Mouse (Mus musculus) embryonic fibroblast, embryonic 13.5 days (primary cell): ENCODE data around the gene Rbp1. TPM values are rescaled to one million over a fixed set of nuclear protein-coding genes. Genes with fewer than 3 reads are reported as not detected.

ENCODE experiments used
- H3K27ac ChIP-seq: 2 replicates; pipeline ENCODE4 v1.5.1; 2012; ENCODE audit warnings: low read length, control low read depth, inconsistent platforms; ENCODE audit not compliant: insufficient read depth
- H3K4me1 ChIP-seq: 2 replicates; pipeline ENCODE4 v1.6.1; 2011; ENCODE audit warnings: low read length; ENCODE audit not compliant: control insufficient read depth, insufficient read depth
- H3K4me3 ChIP-seq: 2 replicates; pipeline ENCODE4 v1.5.1; 2011; ENCODE audit warnings: mild to moderate bottlenecking, control low read depth, low read length; ENCODE audit not compliant: insufficient read depth
- CTCF ChIP-seq: IDR thresholded peaks from 2 replicates; pipeline ENCODE4 v1.5.1; 2011; ENCODE audit warnings: mild to moderate bottlenecking, control low read depth, low read length, moderate library complexity, borderline replicate concordance; ENCODE audit not compliant: insufficient read depth
- POLR2A ChIP-seq: IDR thresholded peaks from 2 replicates; pipeline ENCODE4 v1.6.1; 2011; ENCODE audit warnings: low read depth, mild to moderate bottlenecking, control low read depth, low read length, moderate library complexity
- polyA plus RNA-seq: library from polyadenylated mRNA; stranded (reverse); fragments of >200 nt; gene quantifications from 2 replicates; pipeline ENCODE4 v1.2.4, GENCODE M21; 2011; ENCODE audit warnings: low read depth; ENCODE audit not compliant: missing spikeins, insufficient read length

Rbp1 gene
- 13.0 and 17.1 TPM in 2 replicates for polyA plus RNA-seq

DNA sequence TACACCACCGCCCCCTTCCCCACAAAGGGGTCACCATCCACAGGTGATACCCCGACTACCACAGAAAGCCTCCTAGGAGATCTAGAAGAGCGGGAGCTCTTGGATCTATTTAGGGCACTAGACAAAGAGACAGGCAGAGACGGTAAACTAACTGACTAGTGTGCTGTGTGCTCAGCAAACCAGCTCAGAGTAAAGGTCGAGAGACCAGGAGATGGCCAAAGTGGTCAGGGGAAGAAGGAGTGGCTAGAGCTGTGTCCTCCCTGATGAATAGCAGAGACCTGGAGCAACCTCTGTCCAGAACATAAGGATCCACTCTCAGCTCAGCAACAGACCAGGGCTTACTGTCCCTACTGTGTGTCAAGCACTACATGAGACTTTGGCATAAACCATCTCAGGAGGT, at the start of gene Rbp1:
Gene Rbp1, plus strand, starts transcription at position 306 of the 400 bp plus-strand sequence.
- no peak within 1 kb of the TSS for H3K4me3 ChIP-seq
- no peaks in the 10 kb centered on the region for H3K4me1 ChIP-seq
- H3K27ac ChIP-seq = no peak within 1 kb of the TSS
- no peak for TF ChIP-seq CTCF
- no peak for TF ChIP-seq POLR2A

GRCm38 (mm10) chr9:98373358-98373757, 49.4 kb upstream of the Rbp1 start:
- TF ChIP-seq CTCF (no peak), POLR2A (no peak)
- Histone ChIP-seq H3K27ac (no peak overlapping the region), H3K4me3 (no peak overlapping the region), H3K4me1 (no peaks in the 10 kb centered on the region)

GRCm38 (mm10) chr9:98374897-98375296, 47.9 kb upstream of the Rbp1 start:
- Histone ChIP-seq H3K4me3 (no peak overlapping the region), H3K4me1 (no peaks in the 10 kb centered on the region), H3K27ac (no peak overlapping the region)
- TF ChIP-seq CTCF (no peak), POLR2A (no peak)

DNA sequence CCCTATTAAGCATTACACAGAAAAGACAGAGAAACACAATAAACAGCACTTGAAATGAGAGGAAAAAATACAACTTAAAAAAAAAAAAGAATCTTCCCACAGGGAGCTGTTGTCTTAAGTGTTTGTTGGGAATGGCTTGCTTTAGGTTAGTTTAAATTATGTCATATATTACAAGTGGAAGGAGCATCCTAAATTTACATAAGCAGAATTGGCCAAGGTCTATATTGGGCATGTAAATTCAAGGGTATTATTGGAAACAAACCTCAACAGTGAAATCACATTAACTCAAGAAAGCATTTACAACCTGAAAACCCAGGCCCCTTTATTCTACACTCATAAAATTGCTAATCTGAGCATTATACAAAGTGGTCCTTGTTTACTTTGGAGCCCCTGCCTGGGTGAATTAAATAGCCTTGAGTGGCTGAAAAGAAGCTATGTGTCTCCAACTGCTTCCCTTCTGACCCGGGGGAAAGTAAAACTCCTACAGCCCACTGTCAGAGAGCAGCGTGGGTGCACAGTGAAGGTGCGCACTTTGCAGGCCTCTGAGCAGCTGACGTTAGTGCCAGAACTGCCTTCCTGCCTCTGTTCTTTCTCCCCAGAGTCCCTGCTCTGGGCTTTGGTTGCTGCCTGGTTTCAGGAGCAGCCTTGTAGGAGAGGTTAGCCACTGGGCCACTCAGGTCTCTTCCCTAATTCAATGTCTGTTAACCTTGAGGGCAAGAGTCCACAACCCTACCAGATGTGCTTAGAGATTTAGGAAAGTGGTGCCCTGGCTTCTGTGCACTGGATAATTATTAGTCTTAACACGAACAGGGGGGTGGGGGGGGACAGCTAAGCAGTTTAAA, 47.2 kb upstream of the Rbp1 start:
- TF ChIP-seq POLR2A = no peak
- TF ChIP-seq CTCF = no peak
- Histone ChIP-seq H3K4me1 (no peaks in the 10 kb centered on the region), H3K4me3 (no peak overlapping the region), H3K27ac (no peak overlapping the region)

DNA sequence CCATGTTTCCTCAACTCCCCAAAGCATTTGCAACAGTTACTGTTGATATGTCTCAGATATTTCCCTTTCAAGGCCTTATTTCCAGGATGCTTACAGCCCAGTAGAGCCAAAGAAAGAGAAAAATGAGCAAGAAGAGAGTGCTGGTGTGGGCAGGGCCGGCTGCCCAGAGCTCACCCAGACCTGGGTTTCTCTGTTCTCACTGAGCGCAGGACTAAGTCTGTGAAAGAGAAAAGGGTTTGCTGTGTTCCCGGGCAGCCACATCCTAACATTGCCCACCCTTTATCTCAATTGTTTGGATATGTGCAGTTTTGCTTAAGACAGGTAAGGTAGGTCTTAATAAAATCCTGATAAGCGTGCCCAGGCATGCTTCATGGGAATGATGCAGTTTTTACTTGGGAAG, 43.0 kb upstream of the Rbp1 start:
- H3K4me3 ChIP-seq = no peak overlapping the region
- no peaks in the 10 kb centered on the region for H3K4me1 ChIP-seq
- TF ChIP-seq CTCF (no peak), POLR2A (no peak)
- H3K27ac ChIP-seq = no peak overlapping the region

DNA sequence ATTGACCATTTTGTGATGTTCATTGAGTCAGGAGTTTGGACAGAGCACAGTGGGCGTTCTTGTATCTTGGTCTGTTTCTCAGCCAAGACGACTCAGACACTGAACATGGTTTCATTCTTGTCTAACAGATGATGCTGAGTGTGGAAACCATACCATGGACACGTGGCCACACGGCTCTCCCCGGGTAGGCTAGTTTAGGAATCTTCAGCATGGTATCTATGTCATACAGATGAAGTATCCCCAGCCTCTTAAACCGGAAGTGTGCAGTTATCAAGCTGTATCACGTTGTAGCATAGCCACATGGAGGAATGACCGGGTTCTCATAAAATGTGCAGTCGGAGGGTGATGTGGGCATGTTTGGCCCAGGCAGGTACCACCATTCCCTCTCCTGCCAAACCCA, 42.2 kb upstream of the Rbp1 start:
- H3K4me1 ChIP-seq = no peaks in the 10 kb centered on the region
- TF ChIP-seq CTCF (no peak), POLR2A (no peak)
- H3K4me3 ChIP-seq = no peak overlapping the region
- H3K27ac ChIP-seq = no peak overlapping the region

GRCm38 (mm10) chr9:98387741-98388632, 34.8 kb upstream of the Rbp1 start:
- TF ChIP-seq CTCF = no peak
- no peak for TF ChIP-seq POLR2A
- Histone ChIP-seq H3K4me3 (no peak overlapping the region), H3K4me1 (no peaks in the 10 kb centered on the region), H3K27ac (no peak overlapping the region)

GRCm38 (mm10) chr9:98388633-98388965, 34.2 kb upstream of the Rbp1 start:
- no peak overlapping the region for H3K4me3 ChIP-seq
- H3K4me1 ChIP-seq = no peaks in the 10 kb centered on the region
- TF ChIP-seq POLR2A = no peak
- TF ChIP-seq CTCF = no peak
- H3K27ac ChIP-seq = no peak overlapping the region

DNA sequence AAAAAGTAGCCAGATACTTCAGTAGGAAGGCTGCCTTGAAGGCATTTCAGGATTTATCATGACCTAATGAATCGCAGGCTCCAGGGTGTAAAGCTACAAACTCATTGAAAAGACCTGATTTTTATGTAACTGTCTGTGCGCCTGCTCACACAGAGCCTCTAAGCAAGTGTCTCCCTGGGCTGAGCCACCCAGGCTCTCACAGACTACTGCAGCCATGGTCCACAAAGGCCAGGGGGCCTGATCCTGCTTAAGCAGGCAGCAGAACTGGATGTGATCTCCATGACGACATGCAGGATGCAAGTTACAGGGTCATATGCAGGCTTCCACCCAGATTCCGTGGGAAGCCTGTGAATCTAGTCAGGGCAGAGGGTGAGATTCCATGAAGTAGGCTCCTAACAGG, 29.3 kb upstream of the Rbp1 start:
- Histone ChIP-seq H3K4me3 (no peak overlapping the region), H3K27ac (no peak overlapping the region), H3K4me1 (no peaks in the 10 kb centered on the region)
- TF ChIP-seq POLR2A (no peak), CTCF (no peak)

DNA sequence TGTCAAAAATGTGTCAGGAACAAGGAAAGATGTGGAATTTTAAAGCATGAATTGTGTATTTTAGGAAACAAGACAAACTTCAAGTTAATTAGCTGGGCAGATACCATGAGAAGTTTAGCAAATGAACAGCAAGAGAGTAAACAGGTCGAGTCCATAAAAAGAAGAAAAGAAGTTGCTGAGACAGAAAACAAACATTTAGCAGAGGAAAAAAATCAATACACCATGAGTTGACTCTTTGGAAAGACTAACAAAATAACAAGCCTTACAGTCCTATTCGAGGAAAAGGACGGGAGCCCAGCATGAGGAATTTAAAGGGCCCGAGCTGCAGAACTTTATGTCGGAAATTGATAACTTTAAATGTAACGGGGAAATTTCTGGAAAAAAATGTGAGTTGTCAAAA, 25.6 kb upstream of the Rbp1 start:
- Histone ChIP-seq H3K4me3 (no peak overlapping the region), H3K4me1 (peaks cover 5% of the 10 kb centered on the region; the same call in 1 of the 2 replicates), H3K27ac (no peak overlapping the region)
- TF ChIP-seq POLR2A = no peak
- no peak for TF ChIP-seq CTCF
